Mouse (Mus musculus): ENCODE data around the gene Olfr750.

Olfr750 gene

DNA sequence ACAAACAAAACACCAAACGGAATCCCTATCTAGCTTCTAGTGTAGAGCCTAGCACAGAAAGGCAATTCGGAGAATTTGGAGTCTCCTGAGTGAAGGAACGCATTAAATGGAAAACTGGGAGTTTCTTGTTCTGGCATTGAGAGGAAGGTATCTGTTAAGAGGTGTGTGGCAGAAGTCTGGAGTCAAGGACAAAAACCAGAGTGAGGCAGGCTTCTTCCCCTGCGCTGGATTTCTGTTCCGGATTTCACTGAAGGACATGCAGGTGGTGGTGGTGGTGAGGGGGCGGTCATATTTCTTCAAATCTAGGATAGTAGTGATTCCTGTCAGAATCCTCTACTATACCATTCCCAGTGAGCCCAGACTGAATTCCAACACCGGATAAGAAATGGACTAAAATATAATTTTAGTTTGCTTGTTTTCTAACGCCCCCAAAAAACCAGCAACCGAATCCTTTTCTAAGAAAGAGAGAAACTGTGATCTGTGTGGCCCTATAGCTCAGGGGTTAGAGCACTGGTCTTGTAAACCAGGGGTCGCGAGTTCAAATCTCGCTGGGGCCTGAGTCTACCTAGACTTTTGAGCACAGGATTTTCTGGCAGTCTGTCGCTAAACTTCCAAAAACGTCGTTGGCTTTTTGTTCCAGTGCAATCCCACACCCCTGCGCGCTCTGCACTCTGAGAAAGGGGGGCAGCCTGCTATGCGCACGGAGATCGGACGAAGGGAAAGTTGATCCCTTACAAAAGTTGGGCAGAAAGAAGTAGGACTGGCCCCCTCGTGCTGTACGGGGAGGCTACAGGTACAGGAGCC, 14.1 kb upstream of the Olfr750 start:
- no peak for DNase-seq (ENCODE audit: extremely low read depth, low read depth, low spot score)

DNA sequence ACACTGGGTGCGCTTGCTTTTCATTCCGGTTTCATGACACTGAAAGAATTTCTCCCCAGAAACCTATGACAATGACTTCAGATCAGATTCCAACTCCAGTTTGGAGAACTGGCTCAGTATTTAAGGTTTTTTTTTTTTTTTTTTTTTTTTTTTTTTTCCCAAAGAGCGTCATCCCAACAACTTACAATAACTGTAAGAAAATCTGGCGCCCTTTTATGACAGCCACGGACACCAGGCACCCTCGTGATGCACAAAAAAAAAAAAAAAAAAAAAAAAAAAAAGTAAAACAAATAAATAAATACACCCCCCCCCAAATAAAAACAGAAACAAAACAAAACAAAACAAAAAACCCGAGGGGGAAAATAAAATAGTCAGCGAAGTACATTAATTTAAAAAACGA, 13.5 kb upstream of the Olfr750 start:
- no peak for DNase-seq (ENCODE audit: extremely low read depth, low read depth, low spot score)

DNA sequence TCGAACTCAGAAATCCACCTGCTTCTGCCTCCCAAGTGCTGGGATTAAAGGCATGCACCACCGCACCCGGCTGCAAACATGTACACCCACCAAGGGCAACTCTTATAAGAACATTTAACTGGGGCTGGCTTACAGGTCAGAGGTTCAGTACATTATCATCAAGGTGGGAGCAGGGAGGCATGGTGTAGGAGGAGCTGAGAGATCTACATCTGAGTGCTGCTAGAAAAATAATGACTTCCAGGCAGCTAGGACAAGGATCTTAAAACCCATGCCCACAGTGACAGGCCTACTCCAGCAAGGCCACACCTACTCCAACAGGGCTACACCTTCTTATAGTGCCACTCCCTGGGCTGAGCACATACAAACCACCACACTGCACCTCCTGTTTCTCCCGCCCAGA, 11.7 kb upstream of the Olfr750 start:
- no peak for DNase-seq (ENCODE audit: extremely low read depth, low read depth, low spot score)

- DNase-seq (ENCODE audit: extremely low read depth, low read depth, low spot score), result no peak
Measured at GRCm38 (mm10) chr14:51085086-51085485, 10.9 kb upstream of the Olfr750 start.

DNA sequence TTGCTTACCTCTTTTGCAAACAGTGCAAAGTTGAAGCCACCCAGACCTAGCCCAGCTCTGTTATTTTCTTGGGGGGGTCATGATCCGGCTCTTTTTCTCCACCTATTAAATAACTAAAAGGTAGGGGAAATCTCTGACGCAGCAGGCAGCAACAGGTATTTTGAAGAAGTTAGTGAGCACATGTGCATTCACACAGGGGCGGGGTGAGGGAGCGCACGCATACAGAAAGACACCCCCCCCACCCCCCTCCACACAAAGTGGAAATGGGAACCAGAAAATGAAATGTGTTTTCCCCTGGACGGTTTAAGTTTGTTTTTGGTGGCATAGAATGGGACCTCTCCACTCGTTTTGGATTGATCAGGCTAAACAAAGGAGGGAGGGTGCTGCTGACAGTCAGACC, 9.6 kb upstream of the Olfr750 start:
- DNase-seq (ENCODE audit: extremely low read depth, low read depth, low spot score), result no peak

DNA sequence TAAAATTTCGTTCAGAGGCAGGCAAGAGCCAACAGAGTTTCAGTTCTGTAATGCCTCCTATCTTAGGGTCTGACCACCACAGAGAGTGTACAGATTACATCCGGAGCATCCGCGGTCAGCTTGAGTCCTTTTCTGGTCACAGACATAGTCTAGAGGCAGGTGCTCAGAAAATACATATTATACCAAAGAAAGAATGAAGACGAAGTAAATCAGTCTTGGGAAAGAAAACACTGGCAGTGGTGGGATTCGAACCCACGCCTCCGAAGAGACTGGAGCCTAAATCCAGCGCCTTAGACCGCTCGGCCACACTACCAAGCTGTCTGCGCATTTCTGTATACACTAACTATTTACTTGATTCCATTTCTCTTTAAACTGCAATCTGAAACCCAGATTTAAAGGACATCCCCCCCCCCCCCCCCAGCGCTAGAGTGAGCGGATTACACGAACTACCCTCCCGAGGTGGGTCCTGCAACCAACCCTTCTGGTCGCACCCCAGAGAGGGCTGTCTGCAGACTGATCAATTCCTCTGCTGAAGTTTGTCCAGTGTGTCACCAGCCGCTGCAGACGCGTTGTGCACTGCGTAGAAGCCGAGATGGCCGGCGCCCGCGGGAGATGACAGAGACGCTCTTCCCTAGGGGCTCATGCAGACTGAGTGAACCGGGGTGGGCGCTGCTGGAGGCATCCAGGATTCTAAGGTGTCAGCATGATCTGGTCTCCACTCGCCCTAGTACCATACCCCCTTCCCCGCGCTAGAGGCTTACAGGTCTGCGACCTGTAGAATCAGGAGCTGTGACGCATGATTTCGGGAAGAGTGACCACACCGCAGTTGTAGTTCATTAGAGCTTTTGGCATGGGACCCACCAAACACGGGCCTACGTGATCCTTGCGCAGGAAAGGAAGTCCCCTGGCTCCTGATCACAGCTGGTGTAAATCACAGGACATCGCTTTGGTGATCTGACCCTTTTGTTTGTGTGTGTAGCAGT, 8.7 kb upstream of the Olfr750 start:
- DNase-seq (ENCODE audit: extremely low read depth, low read depth, low spot score), result no peak

DNA sequence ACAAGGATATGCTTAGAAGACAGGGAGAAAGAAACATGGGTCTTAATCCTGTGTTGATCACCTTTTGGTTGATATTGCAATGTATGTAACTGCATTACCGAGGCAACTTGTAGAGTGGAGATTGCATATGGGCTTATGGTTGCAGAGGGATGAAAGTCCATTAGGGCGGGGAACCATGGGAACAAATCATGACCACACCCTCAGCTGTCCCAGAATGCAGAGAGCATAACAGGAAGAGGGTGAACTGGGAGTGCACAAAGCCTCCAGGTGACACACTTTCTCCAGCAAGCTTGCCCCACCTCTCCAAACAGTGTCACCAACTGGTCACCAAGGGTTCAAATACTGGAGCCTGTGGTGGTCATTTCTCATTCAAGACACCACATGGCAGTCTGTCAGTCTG, 6.8 kb upstream of the Olfr750 start:
- no peak for DNase-seq (ENCODE audit: extremely low read depth, low read depth, low spot score)

DNA sequence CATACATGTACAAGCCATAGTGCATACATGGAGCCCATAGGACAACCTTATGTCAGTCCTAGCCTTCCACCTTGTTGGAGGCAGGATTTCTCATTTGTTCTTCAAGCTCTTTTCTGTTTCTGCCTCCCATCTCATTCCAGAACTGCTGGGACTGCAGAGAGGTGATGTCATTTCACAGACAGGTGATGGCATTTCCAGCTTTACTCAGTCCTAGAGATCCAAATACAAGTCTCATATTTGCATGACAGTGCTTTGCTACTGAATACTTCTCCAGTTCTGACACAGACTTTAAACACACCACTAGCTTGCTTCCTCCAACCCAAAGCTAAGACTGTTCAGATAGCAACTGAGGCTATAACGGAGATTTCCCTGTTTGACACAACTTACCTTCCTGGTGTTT, 4.9 kb upstream of the Olfr750 start:
- DNase-seq (ENCODE audit: extremely low read depth, low read depth, low spot score), result no peak

- DNase-seq (ENCODE audit: extremely low read depth, low read depth, low spot score), result no peak
Measured at GRCm38 (mm10) chr14:51069617-51070016, 4.6 kb downstream of the Olfr750 start.

DNA sequence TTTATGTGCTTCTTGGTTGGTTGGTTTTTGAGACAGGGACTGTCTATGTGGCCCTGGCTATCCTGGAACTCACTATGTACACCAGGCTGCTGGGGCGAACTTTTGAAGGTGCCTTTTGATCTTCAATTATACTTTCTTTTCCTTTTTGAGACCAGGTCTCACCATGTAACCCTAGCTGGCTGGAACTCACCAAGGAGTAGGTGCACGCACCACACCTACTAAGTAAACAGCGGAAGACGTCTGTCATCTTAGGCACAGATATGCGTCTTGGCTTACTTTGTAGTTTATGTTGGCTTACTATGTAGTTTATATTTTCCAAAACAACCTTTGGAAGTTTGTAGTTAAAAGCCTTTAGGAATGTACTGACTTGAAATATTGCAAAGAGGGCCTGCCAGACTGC, 5.3 kb downstream of the Olfr750 start:
- DNase-seq (ENCODE audit: extremely low read depth, low read depth, low spot score), result no peak

GRCm38 (mm10) chr14:51060761-51061160, 13.5 kb downstream of the Olfr750 start:
- DNase-seq (ENCODE audit: extremely low read depth, low read depth, low spot score), result no peak

DNA sequence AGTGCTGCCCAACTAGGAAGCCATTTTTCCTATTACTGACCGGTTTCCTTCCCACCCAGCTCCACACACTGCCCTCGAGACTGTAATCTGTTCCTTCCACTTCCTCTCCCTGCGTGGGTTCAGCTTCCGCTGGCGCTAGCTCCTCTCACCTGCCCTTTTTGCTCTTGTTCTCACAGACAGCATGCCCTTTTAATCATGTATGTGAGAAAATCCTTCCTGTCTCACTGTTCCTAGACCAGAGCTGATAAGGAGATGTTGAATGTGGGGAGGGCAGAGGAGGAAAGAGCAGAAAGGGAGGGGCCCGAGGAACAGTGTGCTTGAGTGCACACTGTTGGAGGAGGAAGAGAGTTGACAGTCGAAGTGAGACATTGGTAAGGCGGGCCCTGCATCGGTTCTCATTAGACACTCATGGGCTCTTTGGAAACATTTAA, 16.8 kb downstream of the Olfr750 start, which contains the start of gene Rnase12:
Rnase12 (minus strand) TSS at position 261 of the 431 bp plus-strand sequence.
- no peak for DNase-seq (ENCODE audit: extremely low read depth, low read depth, low spot score)

- DNase-seq (ENCODE audit: extremely low read depth, low read depth, low spot score), result no peak
Measured at GRCm38 (mm10) chr14:51054243-51055237, 19.7 kb downstream of the Olfr750 start.

GRCm38 (mm10) chr14:51053176-51053575, 21.1 kb downstream of the Olfr750 start:
- peak; percentile 99 for DNase-seq (ENCODE audit: extremely low read depth, low read depth, low spot score)

DNA sequence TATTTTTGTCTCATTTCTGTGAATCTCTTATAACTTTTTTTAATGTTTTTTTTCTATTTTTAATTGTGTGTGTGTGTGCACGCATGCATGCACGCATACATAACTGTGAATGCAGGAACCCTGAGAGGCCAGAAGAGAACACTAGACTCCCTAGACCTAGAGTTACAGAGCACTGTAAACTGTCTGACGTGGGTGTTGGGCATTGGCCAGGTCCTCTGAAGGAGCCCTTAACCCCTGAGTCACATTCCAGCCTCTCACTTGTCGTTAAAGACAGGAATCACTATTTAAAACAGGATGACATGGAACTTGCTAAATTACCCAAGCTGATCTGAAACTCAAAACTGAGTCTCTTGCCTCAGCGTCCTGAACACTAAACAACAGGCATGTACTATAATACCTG, 22.3 kb downstream of the Olfr750 start:
- no peak for DNase-seq (ENCODE audit: extremely low read depth, low read depth, low spot score)

- no peak for DNase-seq (ENCODE audit: extremely low read depth, low read depth, low spot score)
Measured at GRCm38 (mm10) chr14:51050063-51050462, 24.2 kb downstream of the Olfr750 start, which contains the start of gene Rnase11. TSS of gene Rnase11 (minus strand) at chr14:51050163.

GRCm38 (mm10) chr14:51047846-51048245, 26.4 kb downstream of the Olfr750 start:
- no peak for DNase-seq (ENCODE audit: extremely low read depth, low read depth, low spot score)

GRCm38 (mm10) chr14:51041769-51042168, 32.5 kb downstream of the Olfr750 start, which contains the start of gene Rnase9:
TSS of gene Rnase9 (minus strand) at chr14:51041869.
- no peak for DNase-seq (ENCODE audit: extremely low read depth, low read depth, low spot score)

GRCm38 (mm10) chr14:51036214-51036613, 38.0 kb downstream of the Olfr750 start:
- DNase-seq (ENCODE audit: extremely low read depth, low read depth, low spot score), result no peak

- DNase-seq (ENCODE audit: extremely low read depth, low read depth, low spot score), result no peak
Measured at GRCm38 (mm10) chr14:51035206-51035605, 39.0 kb downstream of the Olfr750 start.
